Mouse (Mus musculus): ENCODE measurements around the gene Cacna1a. TPM values are rescaled to one million over a fixed set of nuclear protein-coding genes. Genes with fewer than 3 reads are reported as not detected.

Cacna1a gene
- polyA plus RNA-seq, 1 experiment, result 0.37 TPM

DNA sequence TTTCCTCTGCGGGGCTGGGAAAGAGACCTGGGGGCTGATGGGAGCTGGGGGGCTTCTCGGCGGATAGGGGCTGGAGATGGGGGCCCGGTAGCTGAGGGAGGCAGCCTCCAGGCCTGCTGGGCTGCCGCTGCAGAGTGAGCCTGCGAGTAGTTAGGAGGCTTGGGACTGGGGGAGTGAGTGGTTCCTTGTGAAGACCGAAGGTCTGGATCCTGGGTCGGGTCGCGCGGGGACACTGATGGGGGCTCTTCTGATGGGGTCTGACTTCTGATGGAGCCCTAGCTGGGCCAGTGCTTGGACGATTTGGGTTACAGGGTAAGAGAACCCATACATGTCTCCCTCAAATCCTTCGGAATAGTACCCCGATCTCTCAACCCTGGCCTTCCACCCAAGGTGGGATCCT, 27.8 kb downstream of the Cacna1a start:
- TF ChIP-seq CTCF (IDR thresholded peaks at IDR 0.05; ENCODE audit: control insufficient read depth, insufficient read depth, low read length) (no peak), POLR2A (IDR thresholded peaks at IDR 0.05; ENCODE audit: borderline replicate concordance, control insufficient read depth, low read depth, low read length) (no peak)
- Histone ChIP-seq H3K4me1 (ENCODE audit: control insufficient read depth, insufficient read depth, low read length) (no peaks in the 10 kb centered on the region), H3K27ac (ENCODE audit: control insufficient read depth, insufficient read depth, low read depth, low read length, poor library complexity) (no peak overlapping the region), H3K4me3 (replicated peaks; ENCODE audit: control insufficient read depth, low read depth, low read length) (no peak overlapping the region)
- WGBS, result 25% methylated on average over 14 of the region's 14 CpGs

DNA sequence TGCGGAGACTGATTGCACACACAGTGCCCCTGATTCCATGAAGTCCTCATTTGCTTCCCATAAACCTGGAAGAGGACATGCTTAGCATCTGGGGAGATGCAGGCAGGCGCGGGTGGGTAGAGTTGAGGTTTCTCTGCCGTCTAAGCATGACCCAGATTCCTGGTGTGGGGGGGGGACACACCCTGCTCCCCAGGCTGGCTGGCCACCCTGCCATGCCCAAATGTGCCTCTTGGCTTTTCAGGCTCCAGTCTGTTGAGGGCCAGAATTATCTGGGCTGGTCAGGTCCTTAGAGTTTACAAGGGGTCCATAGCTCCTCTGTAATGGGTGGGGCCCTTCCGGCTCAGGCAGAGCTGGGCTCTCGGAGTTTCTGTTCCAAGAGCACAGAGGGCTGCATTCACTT, 28.7 kb downstream of the Cacna1a start:
- WGBS, result 69% methylated on average over 6 of the region's 6 CpGs
- Histone ChIP-seq H3K27ac (ENCODE audit: control insufficient read depth, insufficient read depth, low read depth, low read length, poor library complexity) (no peak overlapping the region), H3K4me1 (ENCODE audit: control insufficient read depth, insufficient read depth, low read length) (no peaks in the 10 kb centered on the region), H3K4me3 (replicated peaks; ENCODE audit: control insufficient read depth, low read depth, low read length) (no peak overlapping the region)
- TF ChIP-seq CTCF (IDR thresholded peaks at IDR 0.05; ENCODE audit: control insufficient read depth, insufficient read depth, low read length), result no peak
- no peak for TF ChIP-seq POLR2A (IDR thresholded peaks at IDR 0.05; ENCODE audit: borderline replicate concordance, control insufficient read depth, low read depth, low read length)

DNA sequence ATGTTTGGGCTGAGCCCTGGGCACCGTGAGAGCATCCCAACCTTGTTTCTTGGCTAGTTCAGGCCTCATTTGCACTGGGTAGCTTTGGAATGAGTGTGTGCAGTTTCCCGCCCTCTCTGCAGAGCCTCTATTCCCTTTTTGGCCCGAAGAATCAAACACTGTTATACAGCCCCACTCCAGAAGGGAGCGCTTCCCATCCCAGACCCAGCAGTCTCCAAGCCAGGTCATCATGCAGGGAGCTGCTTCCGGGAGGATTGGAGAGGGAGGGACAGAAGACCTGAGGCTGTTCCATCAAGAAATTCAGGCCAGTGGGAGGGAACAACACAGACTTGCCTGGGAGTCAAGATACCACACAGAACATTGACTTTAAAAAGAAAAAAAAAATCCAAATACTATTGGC, 29.6 kb downstream of the Cacna1a start:
- no peak overlapping the region for H3K27ac ChIP-seq (ENCODE audit: control insufficient read depth, insufficient read depth, low read depth, low read length, poor library complexity)
- no peaks in the 10 kb centered on the region for H3K4me1 ChIP-seq (ENCODE audit: control insufficient read depth, insufficient read depth, low read length)
- TF ChIP-seq CTCF (IDR thresholded peaks at IDR 0.05; ENCODE audit: control insufficient read depth, insufficient read depth, low read length), result no peak
- no peak for TF ChIP-seq POLR2A (IDR thresholded peaks at IDR 0.05; ENCODE audit: borderline replicate concordance, control insufficient read depth, low read depth, low read length)
- 49% methylated on average over 5 of the region's 5 CpGs for WGBS
- no peak overlapping the region for H3K4me3 ChIP-seq (replicated peaks; ENCODE audit: control insufficient read depth, low read depth, low read length)

DNA sequence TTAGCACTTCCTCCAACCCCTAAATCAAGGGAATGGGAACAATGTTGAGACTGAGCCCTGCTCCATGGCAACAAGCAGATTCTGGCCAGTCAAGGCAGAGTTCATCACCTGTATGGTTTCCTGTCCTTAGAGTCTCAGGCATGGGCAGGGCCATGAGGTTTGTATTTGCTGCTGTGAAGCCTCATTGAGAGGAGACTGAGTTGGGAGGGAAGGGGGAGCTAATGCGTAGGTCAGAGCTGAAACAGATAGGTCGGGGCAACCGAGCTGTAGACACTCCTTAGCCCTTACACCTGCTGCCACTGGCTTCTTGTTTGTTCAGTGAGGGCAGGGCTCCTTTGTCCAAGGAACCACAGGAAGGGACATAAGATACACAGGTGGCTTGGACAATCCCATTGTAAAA, 36.2 kb downstream of the Cacna1a start:
- Histone ChIP-seq H3K4me3 (replicated peaks; ENCODE audit: control insufficient read depth, low read depth, low read length) (no peak overlapping the region), H3K4me1 (ENCODE audit: control insufficient read depth, insufficient read depth, low read length) (no peaks in the 10 kb centered on the region), H3K27ac (ENCODE audit: control insufficient read depth, insufficient read depth, low read depth, low read length, poor library complexity) (no peak overlapping the region)
- no peak for TF ChIP-seq CTCF (IDR thresholded peaks at IDR 0.05; ENCODE audit: control insufficient read depth, insufficient read depth, low read length)
- TF ChIP-seq POLR2A (IDR thresholded peaks at IDR 0.05; ENCODE audit: borderline replicate concordance, control insufficient read depth, low read depth, low read length), result no peak
- WGBS, result 74% methylated on average over 3 of the region's 3 CpGs

DNA sequence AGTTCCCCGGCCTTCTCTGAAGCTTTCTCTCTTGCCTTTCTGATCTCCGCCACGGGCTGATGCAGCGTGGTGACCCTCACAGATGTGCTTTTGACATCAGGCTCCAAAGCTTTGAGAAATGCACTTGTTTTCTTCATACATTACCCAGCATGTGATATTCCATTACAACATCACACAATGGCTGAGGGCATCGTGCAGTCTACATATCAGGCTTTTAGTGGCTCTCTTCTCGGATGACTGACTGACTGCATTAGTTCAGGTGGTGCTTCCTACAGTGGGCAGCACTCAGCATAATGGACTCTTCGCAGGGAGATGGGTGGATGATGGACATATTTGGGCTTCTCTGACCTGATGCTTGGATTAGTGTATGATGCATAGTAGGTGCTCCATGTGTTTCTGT, 37.8 kb downstream of the Cacna1a start:
- TF ChIP-seq CTCF (IDR thresholded peaks at IDR 0.05; ENCODE audit: control insufficient read depth, insufficient read depth, low read length) (no peak), POLR2A (IDR thresholded peaks at IDR 0.05; ENCODE audit: borderline replicate concordance, control insufficient read depth, low read depth, low read length) (no peak)
- no peak overlapping the region for H3K27ac ChIP-seq (ENCODE audit: control insufficient read depth, insufficient read depth, low read depth, low read length, poor library complexity)
- 81% methylated on average over 7 of the region's 7 CpGs for WGBS

DNA sequence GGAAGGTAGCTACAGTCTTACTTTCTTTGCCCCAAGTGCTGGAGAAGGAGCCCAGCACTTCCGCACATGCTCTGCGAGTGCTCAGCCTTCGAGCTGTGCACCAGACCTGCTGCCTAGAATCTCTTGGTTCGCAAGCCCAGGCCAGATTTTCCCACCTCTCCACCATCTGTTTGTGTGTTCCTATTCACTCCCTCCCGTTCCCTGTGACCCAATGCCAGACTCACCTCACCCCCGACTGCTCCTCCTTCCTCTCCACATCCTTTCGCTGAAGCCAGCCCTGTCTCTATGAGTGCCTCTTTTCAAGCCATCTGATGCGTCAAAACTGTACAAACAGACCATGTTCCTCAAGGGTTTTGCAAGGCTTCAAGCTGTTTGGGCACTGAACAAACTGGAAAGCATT, 38.3 kb downstream of the Cacna1a start:
- Histone ChIP-seq H3K27ac (ENCODE audit: control insufficient read depth, insufficient read depth, low read depth, low read length, poor library complexity) (no peak overlapping the region), H3K4me1 (ENCODE audit: control insufficient read depth, insufficient read depth, low read length) (no peaks in the 10 kb centered on the region), H3K4me3 (replicated peaks; ENCODE audit: control insufficient read depth, low read depth, low read length) (no peak overlapping the region)
- 81% methylated on average over 8 of the region's 8 CpGs for WGBS
- TF ChIP-seq POLR2A (IDR thresholded peaks at IDR 0.05; ENCODE audit: borderline replicate concordance, control insufficient read depth, low read depth, low read length) (no peak), CTCF (IDR thresholded peaks at IDR 0.05; ENCODE audit: control insufficient read depth, insufficient read depth, low read length) (no peak)

More for the DNA sequence above, 37.8 kb downstream of the Cacna1a start:
- no peak overlapping the region for H3K4me3 ChIP-seq (replicated peaks; ENCODE audit: control insufficient read depth, low read depth, low read length)
- no peaks in the 10 kb centered on the region for H3K4me1 ChIP-seq (ENCODE audit: control insufficient read depth, insufficient read depth, low read length)

DNA sequence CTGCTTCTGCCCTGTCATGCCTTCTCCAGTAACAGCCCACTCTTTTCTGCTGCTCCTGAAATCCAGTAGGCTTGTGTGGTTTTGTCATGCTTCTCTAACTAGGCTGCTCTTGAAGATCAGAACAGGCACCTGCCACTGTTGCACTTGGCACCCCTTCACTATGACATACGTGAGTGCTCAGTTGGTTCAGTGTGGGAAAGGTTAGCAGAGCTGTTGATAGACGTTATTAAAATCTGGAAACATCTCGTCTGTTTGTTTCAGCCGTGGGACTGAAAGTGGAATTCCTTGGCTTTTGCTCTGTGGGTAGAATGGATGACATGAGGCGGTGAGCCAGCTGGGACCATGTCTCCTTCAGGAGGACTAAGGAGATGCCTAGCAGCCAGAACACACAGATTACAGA, 39.8 kb downstream of the Cacna1a start:
- Histone ChIP-seq H3K27ac (ENCODE audit: control insufficient read depth, insufficient read depth, low read depth, low read length, poor library complexity) (no peak overlapping the region), H3K4me3 (replicated peaks; ENCODE audit: control insufficient read depth, low read depth, low read length) (no peak overlapping the region), H3K4me1 (ENCODE audit: control insufficient read depth, insufficient read depth, low read length) (no peaks in the 10 kb centered on the region)
- TF ChIP-seq CTCF (IDR thresholded peaks at IDR 0.05; ENCODE audit: control insufficient read depth, insufficient read depth, low read length) (no peak), POLR2A (IDR thresholded peaks at IDR 0.05; ENCODE audit: borderline replicate concordance, control insufficient read depth, low read depth, low read length) (no peak)
- 72% methylated on average over 5 of the region's 5 CpGs for WGBS

DNA sequence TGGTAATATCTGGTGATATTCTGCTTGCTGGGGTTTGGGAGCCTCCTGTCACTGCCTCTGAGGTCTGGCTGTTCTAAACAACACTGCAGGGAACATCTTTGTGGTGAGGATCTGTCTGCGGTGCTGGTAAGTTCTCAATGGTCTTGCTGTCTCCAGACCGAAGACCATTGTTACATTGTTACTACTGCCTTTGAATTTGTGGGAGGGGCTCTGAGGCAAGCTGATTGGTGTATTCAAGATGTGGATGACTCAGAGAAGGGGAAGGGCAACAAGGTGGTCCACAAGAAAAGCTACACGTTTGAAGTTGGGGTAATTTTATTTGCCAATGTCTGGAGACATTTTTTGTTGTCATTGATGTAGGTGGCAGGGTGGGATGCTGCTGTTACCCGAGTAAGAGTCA, 40.8 kb downstream of the Cacna1a start:
- no peak overlapping the region for H3K27ac ChIP-seq (ENCODE audit: control insufficient read depth, insufficient read depth, low read depth, low read length, poor library complexity)
- H3K4me3 ChIP-seq (replicated peaks; ENCODE audit: control insufficient read depth, low read depth, low read length), result no peak overlapping the region
- TF ChIP-seq POLR2A (IDR thresholded peaks at IDR 0.05; ENCODE audit: borderline replicate concordance, control insufficient read depth, low read depth, low read length), result no peak
- no peak for TF ChIP-seq CTCF (IDR thresholded peaks at IDR 0.05; ENCODE audit: control insufficient read depth, insufficient read depth, low read length)
- WGBS, result 24% methylated on average over 4 of the region's 4 CpGs
- H3K4me1 ChIP-seq (ENCODE audit: control insufficient read depth, insufficient read depth, low read length), result no peaks in the 10 kb centered on the region

DNA sequence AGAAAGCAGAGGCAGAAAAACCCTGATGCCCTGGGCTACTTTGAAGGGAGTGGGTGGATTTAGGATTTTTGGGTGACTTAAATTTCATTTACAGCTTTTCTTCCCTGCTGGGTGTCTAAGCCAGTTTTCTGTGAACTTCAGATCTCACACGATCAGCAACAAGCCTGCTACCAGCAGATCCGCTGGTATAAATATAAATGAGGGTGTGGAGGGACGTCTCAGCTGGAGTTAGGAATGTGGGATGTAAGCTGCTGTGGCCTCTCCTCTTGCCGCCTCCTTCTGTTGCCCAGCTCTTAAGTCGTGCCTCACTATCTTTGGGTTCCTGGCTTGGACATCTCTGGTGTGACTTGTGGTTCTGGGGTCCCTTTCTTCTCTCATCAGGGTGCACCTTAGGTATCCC, 41.3 kb downstream of the Cacna1a start:
- H3K4me3 ChIP-seq (replicated peaks; ENCODE audit: control insufficient read depth, low read depth, low read length), result no peak overlapping the region
- H3K4me1 ChIP-seq (ENCODE audit: control insufficient read depth, insufficient read depth, low read length), result no peaks in the 10 kb centered on the region
- TF ChIP-seq POLR2A (IDR thresholded peaks at IDR 0.05; ENCODE audit: borderline replicate concordance, control insufficient read depth, low read depth, low read length) (no peak), CTCF (IDR thresholded peaks at IDR 0.05; ENCODE audit: control insufficient read depth, insufficient read depth, low read length) (no peak)
- 30% methylated on average over 5 of the region's 5 CpGs for WGBS
- no peak overlapping the region for H3K27ac ChIP-seq (ENCODE audit: control insufficient read depth, insufficient read depth, low read depth, low read length, poor library complexity)
